Mouse (Mus musculus) limb, embryonic 14.5 days (tissue): ENCODE data around the gene Rps6kb1. TPM values are rescaled to one million over a fixed set of nuclear protein-coding genes. Genes with fewer than 3 reads are reported as not detected.
A peak's percentile ranks its signal among the peaks of the same experiment; 100 is the strongest.

Experiments
- ATAC-seq: fragments of 200-750 bp; cut with Nextera tagmentation; 2 replicates; pipeline ENCODE4 v1.8.0; 2017; ENCODE audit warnings: low read depth, moderate number of reproducible peaks, moderate TSS enrichment; ENCODE audit not compliant: low FRiP score
- DNase-seq: peaks from one replicate; pipeline ENCODE4 v3.0.0-alpha.2; 2015; ENCODE audit warnings: low spot score
- H3K27ac ChIP-seq: fragments of 300-500 bp; sonication (generic); replicated peaks from 2 replicates; pipeline ENCODE4 v1.5.1; 2014; ENCODE audit warnings: low read depth, mild to moderate bottlenecking, low read length, moderate library complexity, mixed read lengths
- H3K27me3 ChIP-seq: fragments of 300-500 bp; sonication (generic); 2 replicates; pipeline ENCODE4 v1.6.1; 2014; ENCODE audit warnings: low read length, mixed read lengths; ENCODE audit not compliant: control insufficient read depth, insufficient read depth
- H3K36me3 ChIP-seq: fragments of 300-500 bp; sonication (generic); 2 replicates; pipeline ENCODE4 v1.6.1; 2014; ENCODE audit warnings: mild to moderate bottlenecking, low read length, moderate library complexity, mixed read lengths; ENCODE audit not compliant: control insufficient read depth, insufficient read depth
- H3K4me1 ChIP-seq: fragments of 300-500 bp; sonication (generic); 2 replicates; pipeline ENCODE4 v1.6.1; 2014; ENCODE audit warnings: antibody characterized with exemption, low read length, mixed read lengths; ENCODE audit not compliant: control insufficient read depth, insufficient read depth
- H3K4me2 ChIP-seq: fragments of 300-500 bp; sonication (generic); replicated peaks from 2 replicates; pipeline ENCODE4 v1.6.1; 2014; ENCODE audit warnings: low read depth, mild to moderate bottlenecking, low read length, moderate library complexity; ENCODE audit not compliant: severe bottlenecking
- H3K4me3 ChIP-seq: fragments of 300-500 bp; sonication (generic); replicated peaks from 2 replicates; pipeline ENCODE4 v1.5.1; 2014; ENCODE audit warnings: low read length
- H3K9ac ChIP-seq: fragments of 300-500 bp; sonication (generic); 2 replicates; pipeline ENCODE4 v1.6.1; 2014; ENCODE audit warnings: mild to moderate bottlenecking, low read depth, low read length, moderate library complexity; ENCODE audit not compliant: severe bottlenecking
- H3K9me3 ChIP-seq: fragments of 300-500 bp; sonication (generic); 2 replicates; pipeline ENCODE4 v1.6.1; 2016; ENCODE audit warnings: low read length; ENCODE audit not compliant: control insufficient read depth
- POLR2A ChIP-seq: fragments of 200-500 bp; IDR thresholded peaks from 2 replicates; pipeline ENCODE4 v1.8.0; 2012; ENCODE audit warnings: inconsistent platforms, mild to moderate bottlenecking, moderate library complexity, borderline replicate concordance; ENCODE audit not compliant: insufficient read depth, insufficient read length; ENCODE audit errors: extremely low read depth
- WGBS: fragments of 180-500 bp; shearing (Covaris S2); extraction: QIAGEN DNeasy Blood & Tissue Kit; methylation state at CpG from one replicate; pipeline ENCODE4 v1.1.7; 2014; 5-methylcytosine and 5-hydroxymethylcytosine counted together
- polyA plus RNA-seq, 2 experiments: library from polyadenylated mRNA; depleted of rRNA in 1 of 2; stranded (reverse) in 1 of 2; unstranded in 1 of 2; fragments of >200 nt; fragmentation: Nextera tagmentation in 1 of 2; extraction: Ambion mirVana in 1 of 2; gene quantifications; 2 replicates each; pipeline versions ENCODE4 v1.2.1 to v1.2.3; 2012 to 2014

Gene Rps6kb1
- polyA plus RNA-seq, 2 experiments = 33.5 to 59.4 TPM

DNA sequence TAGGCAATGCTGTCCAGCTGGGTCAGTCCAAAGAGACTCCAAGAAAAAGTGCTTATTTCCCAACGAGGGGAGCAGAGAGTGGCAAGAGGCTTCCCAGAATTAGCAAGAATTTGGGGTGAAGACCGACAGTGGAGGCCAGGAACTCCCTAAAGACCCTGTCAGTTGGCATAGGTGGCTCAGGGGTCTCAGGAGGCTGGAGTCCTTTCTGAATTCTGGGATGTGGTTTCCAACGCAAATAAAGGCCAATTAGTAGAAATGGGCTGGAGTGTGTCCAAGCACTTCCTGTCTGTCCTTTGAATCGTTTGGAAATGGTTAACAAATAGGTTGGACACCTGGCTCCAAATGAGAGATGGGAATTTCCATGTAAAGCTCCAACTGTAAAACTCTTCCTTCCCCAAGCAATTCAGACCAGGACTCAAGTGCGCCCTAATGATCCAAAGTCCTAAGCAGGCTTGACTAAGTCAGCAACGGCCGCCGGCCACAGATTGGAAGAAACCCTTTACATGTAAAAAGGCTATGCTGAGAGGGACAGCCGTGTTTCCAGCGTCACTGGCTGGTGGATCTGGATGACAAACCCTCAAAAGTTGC is 35.2 kb upstream of the Rps6kb1 start:
- no peak for TF ChIP-seq POLR2A
- H3K36me3 ChIP-seq = peaks cover 2% of the 10 kb centered on the region; the same call in 1 of the 2 replicates
- H3K4me1 ChIP-seq = peaks cover 4% of the 10 kb centered on the region; the same call in 1 of the 2 replicates
- no peak overlapping the region for H3K27ac ChIP-seq
- ATAC-seq (no peak), DNase-seq (no peak)
- no peak overlapping the region for H3K9ac ChIP-seq
- no peaks in the 10 kb centered on the region for H3K9me3 ChIP-seq
- no peaks in the 10 kb centered on the region for H3K27me3 ChIP-seq
- 69% methylated on average over 10 of the region's 10 CpGs for WGBS
- H3K4me3 ChIP-seq = no peak overlapping the region
- H3K4me2 ChIP-seq = no peak overlapping the region

DNA sequence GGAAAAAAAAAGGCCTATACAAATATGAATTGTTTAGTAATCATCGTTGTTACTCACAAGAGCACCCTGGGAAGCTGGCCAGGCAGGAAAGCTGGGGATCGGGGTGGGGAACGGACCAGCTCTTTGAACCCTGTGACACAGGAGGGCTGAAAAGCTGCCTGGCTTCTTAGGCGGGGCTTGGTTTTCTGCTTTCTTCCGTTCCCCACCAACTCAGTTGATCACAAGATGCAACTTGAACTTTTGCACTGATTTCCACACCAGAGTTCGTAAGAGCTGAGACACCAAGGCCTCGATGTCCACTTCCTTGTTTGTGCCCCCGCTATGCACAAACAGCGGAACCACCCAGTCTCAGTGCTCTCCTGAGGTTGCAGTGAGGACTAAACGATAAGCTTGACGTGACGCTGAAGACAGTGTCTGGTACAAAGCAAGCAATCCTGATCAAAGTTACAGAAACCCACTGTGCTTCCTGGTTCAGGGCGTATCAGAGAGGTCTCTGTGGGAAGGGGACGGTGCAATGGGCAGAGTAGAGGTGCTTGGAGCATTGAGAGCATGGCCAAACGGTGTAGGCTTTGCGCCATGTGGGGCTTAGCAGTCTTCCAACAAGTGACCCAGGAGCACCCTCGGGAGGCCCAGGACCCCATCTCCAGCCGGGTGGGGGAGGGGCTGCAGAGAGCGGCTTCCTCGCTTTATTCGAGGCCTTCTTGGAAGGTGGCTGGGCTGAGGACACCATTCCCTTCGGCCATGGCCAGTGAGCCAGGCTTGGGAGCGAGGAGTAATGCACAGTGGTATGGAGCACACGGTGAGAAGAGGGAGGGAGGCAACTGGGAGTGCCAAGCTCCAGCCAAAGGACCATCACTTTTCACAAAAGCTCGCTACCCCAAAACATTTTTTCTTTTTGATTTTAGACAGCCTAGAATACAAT is 34.5 kb upstream of the Rps6kb1 start:
- Histone ChIP-seq H3K4me2 (no peak overlapping the region), H3K4me1 (peaks cover 4% of the 10 kb centered on the region; the same call in 1 of the 2 replicates), H3K36me3 (0 out of 2 replicates have a peak, but pooled peaks cover 2% of the 10 kb centered on the region), H3K9me3 (no peaks in the 10 kb centered on the region), H3K9ac (no peak overlapping the region), H3K27me3 (no peaks in the 10 kb centered on the region), H3K4me3 (no peak overlapping the region), H3K27ac (no peak overlapping the region)
- DNase-seq (no peak), ATAC-seq (no peak; the same call in 1 of the 2 replicates)
- no peak for TF ChIP-seq POLR2A
- 75% methylated on average over 25 of the region's 25 CpGs for WGBS

DNA sequence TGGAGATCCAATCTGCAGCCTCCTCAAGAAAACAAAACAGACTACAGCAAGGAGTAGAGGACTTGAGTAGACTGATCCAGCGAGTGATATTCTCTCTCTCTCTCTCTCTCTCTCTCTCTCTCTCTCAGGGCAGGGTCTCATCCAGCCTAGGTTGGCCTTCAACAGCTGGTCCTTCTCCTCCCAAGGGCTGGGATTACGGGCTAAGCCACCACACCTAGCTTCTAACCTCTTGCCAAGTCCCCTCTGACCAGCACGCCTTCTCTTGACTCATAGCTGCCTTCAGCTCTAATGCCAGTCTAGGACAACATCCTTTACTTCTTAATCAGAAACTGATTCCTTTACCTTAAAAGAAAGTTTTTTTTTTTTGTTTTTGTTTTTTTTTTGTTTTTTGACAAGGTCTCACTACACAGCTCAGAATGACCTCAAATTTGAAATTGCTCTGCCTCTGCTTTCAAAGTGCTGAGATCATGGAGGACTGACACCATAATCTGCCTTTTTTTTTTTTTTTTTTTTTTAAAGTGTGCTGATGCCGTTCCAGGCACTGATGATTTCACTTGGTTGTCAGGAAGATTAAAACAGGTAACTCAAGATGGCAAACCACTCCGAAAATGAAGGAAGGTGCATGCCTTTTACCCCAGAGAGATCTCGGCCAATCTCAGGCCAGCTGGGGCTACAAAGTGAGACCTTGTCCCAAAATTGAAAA is 33.7 kb upstream of the Rps6kb1 start:
- ATAC-seq (no peak), DNase-seq (no peak)
- Histone ChIP-seq H3K4me1 (peaks cover 4% of the 10 kb centered on the region; the same call in 1 of the 2 replicates), H3K4me2 (no peak overlapping the region), H3K9me3 (no peaks in the 10 kb centered on the region), H3K27ac (no peak overlapping the region), H3K4me3 (no peak overlapping the region), H3K9ac (no peak overlapping the region), H3K27me3 (no peaks in the 10 kb centered on the region), H3K36me3 (no peaks in the 10 kb centered on the region)
- TF ChIP-seq POLR2A = no peak
- 77% methylated on average over 6 of the region's 6 CpGs for WGBS

DNA sequence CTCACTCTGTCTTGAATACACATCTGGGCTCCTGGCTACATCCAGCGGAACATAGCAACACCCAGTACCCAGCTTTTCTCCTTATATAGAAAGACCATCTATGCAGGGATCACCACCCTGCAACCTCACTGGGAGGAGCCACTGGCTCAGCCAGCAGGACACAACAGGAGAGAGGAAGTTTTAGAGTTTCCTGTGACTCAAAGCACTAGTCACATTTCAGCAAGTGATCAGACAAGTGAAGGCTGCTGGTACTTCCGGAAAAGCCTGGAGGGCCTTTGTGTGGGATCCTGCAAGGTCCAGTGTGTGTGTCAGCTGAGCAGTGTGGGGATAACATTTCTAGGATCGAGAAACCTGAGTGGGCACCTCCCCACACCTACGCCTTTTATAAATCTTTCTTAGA is 32.6 kb upstream of the Rps6kb1 start:
- peak overlapping the region; percentile 39; the same call in 1 of the 2 replicates for H3K27ac ChIP-seq
- DNase-seq (no peak), ATAC-seq (no peak)
- 62% methylated on average over 4 of the region's 4 CpGs for WGBS
- no peak overlapping the region for H3K4me3 ChIP-seq
- H3K4me2 ChIP-seq = no peak overlapping the region
- no peak for TF ChIP-seq POLR2A
- no peaks in the 10 kb centered on the region for H3K36me3 ChIP-seq
- no peak overlapping the region for H3K9ac ChIP-seq
- H3K9me3 ChIP-seq = no peaks in the 10 kb centered on the region
- no peaks in the 10 kb centered on the region for H3K27me3 ChIP-seq
- H3K4me1 ChIP-seq = peaks cover 4% of the 10 kb centered on the region; the same call in 1 of the 2 replicates
